Mouse (Mus musculus) embryonic facial prominence, embryonic 11.5 days (tissue): ENCODE results near the gene Hist2h3c1. TPM values are rescaled to one million over a fixed set of nuclear protein-coding genes. Genes with fewer than 3 reads are reported as not detected.
"Not testable (repeated sequence)": the region's sequence is repeated elsewhere in the genome, so short reads cannot be mapped to it uniquely, and the experiment has no call there.

Experiments
- ATAC-seq: fragments of 200-750 bp; cut with Nextera tagmentation; replicated peaks from 2 replicates; pipeline ENCODE4 v1.8.0; 2017; ENCODE audit warnings: low read depth; ENCODE audit not compliant: insufficient number of reproducible peaks, low FRiP score, low TSS enrichment
- DNase-seq: peaks from one replicate; pipeline ENCODE4 v3.0.0-alpha.2; 2015; ENCODE audit warnings: low spot score
- H3K27ac ChIP-seq: fragments of 300-500 bp; sonication (generic); replicated peaks from 2 replicates; pipeline ENCODE4 v1.5.1; 2014; ENCODE audit warnings: mild to moderate bottlenecking, low read depth, low read length, control low read depth
- H3K27me3 ChIP-seq: fragments of 300-500 bp; sonication (generic); 2 replicates; pipeline ENCODE4 v1.6.1; 2014; ENCODE audit warnings: mild to moderate bottlenecking, low read length, moderate library complexity, mixed read lengths; ENCODE audit not compliant: control insufficient read depth, insufficient read depth
- H3K36me3 ChIP-seq: fragments of 300-500 bp; sonication (generic); replicated peaks from 2 replicates; pipeline ENCODE4 v1.6.1; 2014; ENCODE audit warnings: low read depth, mild to moderate bottlenecking, low read length, moderate library complexity, mixed read lengths; ENCODE audit not compliant: control insufficient read depth, insufficient read depth
- H3K4me1 ChIP-seq: fragments of 300-500 bp; sonication (generic); 2 replicates; pipeline ENCODE4 v1.6.1; 2014; ENCODE audit warnings: low read length, mixed read lengths; ENCODE audit not compliant: control insufficient read depth, insufficient read depth
- H3K4me2 ChIP-seq: fragments of 300-500 bp; sonication (generic); 2 replicates; pipeline ENCODE4 v1.6.1; 2014; ENCODE audit warnings: low read depth, mild to moderate bottlenecking, control low read depth, low read length, moderate library complexity
- H3K4me3 ChIP-seq: fragments of 300-500 bp; sonication (generic); 2 replicates; pipeline ENCODE4 v1.5.1; 2014; ENCODE audit warnings: low read depth, low read length, control low read depth
- H3K9ac ChIP-seq: fragments of 300-500 bp; sonication (generic); replicated peaks from 2 replicates; pipeline ENCODE4 v1.6.1; 2014; ENCODE audit warnings: mild to moderate bottlenecking, control low read depth, low read length
- H3K9me3 ChIP-seq: fragments of 300-500 bp; sonication (generic); replicated peaks from 2 replicates; pipeline ENCODE4 v1.6.1; 2016; ENCODE audit warnings: mild to moderate bottlenecking, low read length, inconsistent platforms, mixed read lengths; ENCODE audit not compliant: control insufficient read depth
- WGBS: fragments of 180-500 bp; shearing (Covaris S2); extraction: QIAGEN DNeasy Blood & Tissue Kit; methylation state at CpG from one replicate; pipeline ENCODE4 v1.1.7; 2014; 5-methylcytosine and 5-hydroxymethylcytosine counted together
- polyA plus RNA-seq: library from polyadenylated mRNA; unstranded; fragments of >200 nt; fragmentation: Nextera tagmentation; extraction: Ambion mirVana; gene quantifications from 2 replicates; pipeline ENCODE4 v1.2.1, GENCODE M21; 2014

The Hist2h3c1 gene
- polyA plus RNA-seq, 1 experiment from 2014 or later: 0.50 TPM

DNA sequence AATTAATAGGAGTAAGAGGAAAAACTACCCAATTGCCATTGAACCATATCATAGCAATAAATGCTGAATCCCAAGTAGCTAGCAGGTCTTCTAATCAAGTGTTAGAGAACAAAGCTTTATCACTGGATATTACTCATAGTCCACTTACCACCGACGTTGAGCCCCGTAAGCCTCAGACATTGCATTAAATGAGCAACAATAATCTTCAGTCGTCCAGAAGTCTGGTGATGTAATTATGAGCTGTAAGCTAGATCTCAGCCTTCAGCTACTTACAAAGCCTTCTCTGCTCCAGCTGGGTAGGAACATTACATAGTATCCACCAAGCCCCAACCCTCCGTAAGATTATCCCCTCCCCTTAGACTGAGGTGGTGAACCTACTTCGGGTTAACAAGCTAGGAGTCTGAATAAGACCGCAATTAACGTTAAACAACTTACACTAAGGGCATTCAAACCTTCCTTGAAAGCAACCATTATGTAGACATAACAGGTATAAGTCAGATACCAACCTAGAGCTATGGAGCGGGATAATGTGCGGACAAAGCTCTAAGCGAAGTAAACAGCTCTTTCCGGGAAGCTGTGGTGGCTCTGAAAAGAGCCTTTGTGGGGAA is 8.5 kb upstream of the Hist2h3c1 start:
- Histone ChIP-seq H3K9me3 (no peaks in the 10 kb centered on the region), H3K4me3 (peak overlapping the region; percentile 49), H3K4me2 (peak overlapping the region; percentile 56), H3K9ac (peak overlapping the region; percentile 81), H3K27me3 (no peaks in the 10 kb centered on the region), H3K36me3 (no peaks in the 10 kb centered on the region), H3K4me1 (no peaks in the 10 kb centered on the region), H3K27ac (peak overlapping the region; percentile 88)
- peak; percentile 70 for DNase-seq
- 1% methylated on average over 12 of the region's 12 CpGs for WGBS
- ATAC-seq: no peak

DNA sequence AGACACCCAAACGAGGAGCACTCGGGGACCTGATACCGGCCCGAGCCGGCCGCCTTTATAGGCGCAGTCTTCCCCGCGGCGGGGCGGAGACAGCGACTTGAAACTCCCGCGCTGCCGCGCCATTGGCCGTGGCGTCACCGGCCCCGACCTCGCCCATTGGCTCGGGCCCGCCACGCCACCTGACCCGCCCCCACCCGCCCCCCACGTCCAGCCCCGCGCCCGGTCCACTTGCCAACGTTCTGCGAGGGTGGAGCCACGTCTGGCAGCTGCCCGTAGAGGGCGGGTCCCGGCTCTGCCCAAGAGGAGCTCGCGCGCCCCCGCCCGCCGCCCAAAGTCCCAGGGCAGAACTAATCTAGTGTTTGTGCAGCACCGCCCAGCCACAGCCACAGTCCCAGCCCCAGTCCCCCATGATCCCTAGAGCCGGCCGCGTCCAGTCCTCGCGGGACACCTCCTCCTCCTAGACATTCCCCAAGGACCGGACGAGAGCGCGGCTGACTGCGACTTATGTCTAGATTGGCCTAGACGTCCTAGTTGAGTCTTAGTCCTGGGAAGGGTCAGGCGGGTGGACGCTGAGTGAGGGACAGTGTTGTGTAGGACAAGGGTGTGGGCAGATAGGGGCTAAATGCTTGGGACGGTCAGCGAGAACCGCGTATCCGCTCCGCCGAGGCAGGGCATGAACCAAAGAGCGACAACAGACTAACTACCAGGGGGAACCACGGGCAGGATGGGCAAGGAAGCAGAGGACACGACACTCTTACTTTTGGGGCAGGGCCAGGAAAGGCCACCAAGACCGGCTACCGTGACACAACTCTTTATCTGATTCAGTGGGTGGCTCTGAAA is 7.3 kb upstream of the Hist2h3c1 start, which contains the start of gene Hist2h3c2:
Hist2h3c2 (minus strand) TSS at position 174 of the 840 bp plus-strand sequence.
- Histone ChIP-seq H3K4me3 (peak within 1 kb of the TSS; percentile 49), H3K27ac (peak within 1 kb of the TSS; percentile 88), H3K9ac (peak within 1 kb of the TSS; percentile 81), H3K4me2 (peak within 1 kb of the TSS; percentile 56)
- H3K4me1 ChIP-seq, DNase-seq, H3K9me3 ChIP-seq, H3K27me3 ChIP-seq, H3K36me3 ChIP-seq: not testable (repeated sequence)
- peak; percentile 95 for ATAC-seq
- WGBS: under 1% methylated on average over 10 of the region's 68 CpGs

DNA sequence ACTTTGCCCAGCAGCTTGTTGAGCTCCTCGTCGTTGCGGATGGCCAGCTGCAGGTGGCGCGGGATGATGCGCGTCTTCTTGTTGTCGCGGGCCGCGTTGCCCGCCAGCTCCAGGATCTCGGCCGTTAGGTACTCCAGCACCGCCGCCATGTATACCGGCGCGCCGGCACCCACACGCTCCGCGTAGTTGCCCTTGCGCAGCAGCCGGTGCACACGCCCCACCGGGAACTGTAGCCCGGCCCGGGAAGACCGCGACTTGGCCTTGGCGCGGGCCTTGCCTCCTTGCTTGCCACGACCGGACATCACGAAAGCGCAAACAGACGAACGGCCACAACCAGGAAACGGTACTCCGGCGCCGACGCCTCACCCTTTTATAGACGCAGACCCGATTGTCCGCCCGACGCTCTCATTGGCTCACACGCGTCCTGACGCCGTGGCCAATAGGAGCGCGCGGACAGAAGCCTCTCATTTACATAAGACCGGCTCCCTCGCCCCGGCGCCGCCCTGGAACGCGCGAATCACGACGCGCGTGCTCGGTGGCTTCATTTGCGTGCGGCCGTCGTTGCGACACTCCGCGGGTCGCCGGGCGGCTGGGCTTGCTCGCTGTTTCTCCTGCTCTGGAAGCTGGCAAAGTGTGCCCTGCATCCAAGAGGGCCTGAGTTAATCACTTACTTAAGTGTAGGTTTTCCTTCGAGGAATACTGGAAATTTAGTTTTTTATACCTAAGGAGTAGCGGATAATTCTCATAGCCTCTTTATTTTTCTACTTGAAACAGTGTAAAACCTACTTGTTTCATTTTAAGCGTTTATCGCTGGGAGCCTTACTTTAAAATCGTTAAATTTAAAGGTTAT is 6.3 kb upstream of the Hist2h3c1 start, which contains the start of gene Hist2h2aa2:
Hist2h2aa2 (minus strand) TSS at position 328 of the 850 bp plus-strand sequence.
- WGBS: 4% methylated on average over 26 of the region's 85 CpGs
- Histone ChIP-seq H3K9ac (peak within 1 kb of the TSS; percentile 44; the same call in 1 of the 2 replicates), H3K27ac (peak within 1 kb of the TSS; percentile 67), H3K4me2 (peak within 1 kb of the TSS; percentile 36)
- not testable (repeated sequence) for H3K9me3 ChIP-seq, H3K4me3 ChIP-seq, H3K36me3 ChIP-seq, H3K27me3 ChIP-seq, H3K4me1 ChIP-seq
- ATAC-seq (peak; percentile 79), DNase-seq (peak; percentile 68)

- no peak overlapping the region for H3K4me2 ChIP-seq
- H3K4me1 ChIP-seq: no peaks in the 10 kb centered on the region; the same call in 1 of the 2 replicates
- ATAC-seq (no peak), DNase-seq (no peak)
- H3K4me3 ChIP-seq: no peak overlapping the region
- 80% methylated on average over 9 of the region's 9 CpGs for WGBS
- H3K9me3 ChIP-seq: no peaks in the 10 kb centered on the region
- H3K9ac ChIP-seq: peak overlapping the region; percentile 32; the same call in 1 of the 2 replicates
- no peaks in the 10 kb centered on the region for H3K36me3 ChIP-seq
- peak overlapping the region; percentile 67 for H3K27ac ChIP-seq
- H3K27me3 ChIP-seq: no peaks in the 10 kb centered on the region
These were observed 5.7 kb upstream of the Hist2h3c1 start for GRCm38 (mm10) chr3:96240799-96241197.

GRCm38 (mm10) chr3:96243921-96244572 is 2.4 kb upstream of the Hist2h3c1 start:
- WGBS: 80% methylated on average over 7 of the region's 7 CpGs
- DNase-seq (no peak), ATAC-seq (no peak)
- H3K4me3 ChIP-seq: no peak overlapping the region
- peak overlapping the region; percentile 37 for H3K9ac ChIP-seq
- no peaks in the 10 kb centered on the region for H3K36me3 ChIP-seq
- H3K9me3 ChIP-seq: no peaks in the 10 kb centered on the region
- H3K27ac ChIP-seq: peak overlapping the region; percentile 87
- H3K4me1 ChIP-seq: no peaks in the 10 kb centered on the region; the same call in 1 of the 2 replicates
- H3K27me3 ChIP-seq: no peaks in the 10 kb centered on the region
- peak overlapping the region; percentile 23; the same call in 1 of the 2 replicates for H3K4me2 ChIP-seq

DNA sequence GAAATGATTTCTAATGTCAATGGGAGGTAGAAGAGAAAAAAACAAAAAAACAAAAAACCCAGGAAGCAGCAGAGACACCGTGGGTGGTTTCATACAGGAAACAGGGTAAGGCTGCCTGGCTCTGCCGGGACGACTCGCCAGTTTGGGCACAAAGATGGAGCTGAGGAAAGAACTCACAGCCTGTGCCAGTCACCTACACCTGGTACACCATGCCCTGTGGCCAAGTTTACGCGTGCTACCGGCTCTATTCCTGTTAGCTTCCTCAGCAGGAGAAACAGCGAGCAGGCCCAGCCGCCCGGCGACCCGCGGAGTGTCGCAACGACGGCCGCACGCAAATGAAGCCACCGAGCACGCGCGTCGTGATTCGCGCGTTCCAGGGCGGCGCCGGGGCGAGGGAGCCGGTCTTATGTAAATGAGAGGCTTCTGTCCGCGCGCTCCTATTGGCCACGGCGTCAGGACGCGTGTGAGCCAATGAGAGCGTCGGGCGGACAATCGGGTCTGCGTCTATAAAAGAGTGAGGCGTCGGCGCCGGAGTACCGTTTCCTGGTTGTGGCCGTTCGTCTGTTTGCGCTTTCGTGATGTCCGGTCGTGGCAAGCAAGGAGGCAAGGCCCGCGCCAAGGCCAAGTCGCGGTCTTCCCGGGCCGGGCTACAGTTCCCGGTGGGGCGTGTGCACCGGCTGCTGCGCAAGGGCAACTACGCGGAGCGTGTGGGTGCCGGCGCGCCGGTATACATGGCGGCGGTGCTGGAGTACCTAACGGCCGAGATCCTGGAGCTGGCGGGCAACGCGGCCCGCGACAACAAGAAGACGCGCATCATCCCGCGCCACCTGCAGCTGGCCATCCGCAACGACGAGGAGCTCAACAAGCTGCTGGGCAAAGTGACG is 1.2 kb upstream of the Hist2h3c1 start, which contains the start of gene Hist2h2aa1:
Hist2h2aa1 (plus strand) TSS at position 495 of the 884 bp plus-strand sequence.
- DNase-seq (peak; percentile 69), ATAC-seq (peak; percentile 86)
- not testable (repeated sequence) for H3K27me3 ChIP-seq, H3K9me3 ChIP-seq, H3K36me3 ChIP-seq, H3K4me1 ChIP-seq
- 0% methylated on average over 21 of the region's 88 CpGs for WGBS
- Histone ChIP-seq H3K27ac (peak within 1 kb of the TSS; percentile 87), H3K4me3 (peak within 1 kb of the TSS; percentile 37), H3K4me2 (peak within 1 kb of the TSS; percentile 62), H3K9ac (peak within 1 kb of the TSS; percentile 77)
